Mouse (Mus musculus) frontal cortex, postnatal 14 days (tissue): ENCODE measurements around the gene Ch25h.

ENCODE experiments used
- DNase-seq, 2 experiments: peaks; one replicate each; pipeline ENCODE4 v3.0.0; 2022; ENCODE audit warnings: low spot score in 2 of 2

The Ch25h gene

GRCm38 (mm10) chr19:34468794-34469193 lies 6.2 kb downstream of the Ch25h start:
- DNase-seq = no peak

DNA sequence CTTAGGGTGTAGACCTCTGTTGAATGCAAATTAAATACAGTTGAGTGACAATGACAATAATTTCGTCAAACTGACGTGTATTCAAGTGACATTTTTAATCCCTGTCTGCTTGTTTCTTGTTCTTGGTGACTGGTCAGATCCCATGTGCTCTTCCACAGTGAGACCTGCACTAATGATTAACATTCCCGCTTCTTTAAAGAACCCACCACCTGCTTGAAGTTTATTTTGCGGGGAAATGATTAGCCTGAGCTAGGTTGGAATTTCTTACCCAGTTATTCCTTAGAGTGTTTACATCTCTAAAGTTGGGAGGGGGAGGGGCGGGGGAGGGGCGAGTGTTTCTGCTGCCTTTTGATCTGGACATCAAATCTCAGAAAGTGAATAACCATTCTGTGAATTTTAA lies 6.7 kb downstream of the Ch25h start:
- no peak for DNase-seq

DNA sequence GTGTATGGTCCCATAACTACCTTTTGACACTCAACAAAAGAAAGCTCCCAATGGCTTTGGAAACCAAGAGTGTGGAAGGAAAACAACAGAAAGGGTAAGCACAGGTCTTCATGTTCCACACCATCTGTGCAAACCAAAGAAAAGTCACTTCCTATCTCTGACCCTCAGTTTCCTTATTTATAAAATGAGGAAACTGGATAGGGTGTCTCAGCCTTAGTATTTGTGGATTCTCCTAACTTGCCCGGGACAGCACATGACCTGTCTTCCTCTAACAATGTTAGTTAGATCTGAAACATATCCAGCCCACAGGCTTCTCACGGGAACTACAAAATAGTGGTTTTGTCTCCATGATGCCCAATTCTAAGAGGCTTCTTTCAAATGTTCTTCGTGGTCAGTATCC lies 10.5 kb downstream of the Ch25h start:
- no peak for DNase-seq

GRCm38 (mm10) chr19:34461451-34462019 lies 13.4 kb downstream of the Ch25h start:
- DNase-seq = no peak

DNA sequence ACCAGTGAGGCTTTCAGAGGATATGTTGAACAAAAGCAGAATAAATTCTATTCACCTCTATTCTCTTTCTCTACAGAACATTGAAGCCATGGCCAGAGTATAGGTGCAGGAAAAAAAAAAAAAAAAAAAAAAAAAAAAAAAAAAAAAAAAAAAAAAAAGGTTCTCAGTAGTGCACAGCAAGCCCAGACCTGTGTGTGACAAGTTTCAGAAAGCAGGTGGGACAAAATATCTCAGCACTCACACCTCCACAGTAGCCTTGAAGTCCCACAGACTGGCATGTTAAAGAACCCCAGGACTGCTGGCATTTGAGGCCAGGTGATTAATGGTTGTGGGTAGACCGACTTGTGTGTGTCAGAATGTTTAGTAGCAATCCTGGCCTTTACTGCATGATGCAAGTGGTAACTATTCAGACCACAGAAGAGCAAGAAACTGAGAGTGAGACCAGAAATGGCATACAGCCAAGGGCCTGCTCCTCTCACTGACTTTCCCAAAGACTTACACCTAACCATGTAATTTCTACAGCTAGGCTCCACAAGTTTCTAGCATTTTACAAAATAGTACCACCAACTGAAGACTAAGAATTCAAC lies 24.1 kb downstream of the Ch25h start:
- no peak for DNase-seq

DNA sequence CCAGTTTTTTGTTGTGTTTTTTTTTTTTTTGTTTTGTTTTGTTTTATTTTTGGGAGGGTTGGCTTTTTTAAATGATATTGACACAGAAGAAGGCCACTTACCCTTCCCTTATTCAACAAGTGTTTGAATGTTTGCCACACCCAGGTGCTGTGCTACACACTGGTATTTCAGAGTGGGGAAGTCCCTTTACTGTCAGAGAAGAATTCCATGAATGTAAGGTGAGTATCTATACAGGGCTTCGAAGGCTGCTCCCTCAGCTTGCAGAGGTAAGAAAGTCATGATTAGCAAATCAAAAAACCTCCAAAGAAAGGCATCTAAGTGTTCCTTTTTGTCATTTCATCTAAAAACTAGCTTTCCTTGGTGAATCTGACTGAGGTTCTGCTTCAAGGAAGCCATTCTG lies 26.1 kb downstream of the Ch25h start:
- no peak for DNase-seq

GRCm38 (mm10) chr19:34445410-34446012 lies 29.5 kb downstream of the Ch25h start:
- DNase-seq = no peak

- no peak for DNase-seq
Measured at GRCm38 (mm10) chr19:34444785-34445184, 30.2 kb downstream of the Ch25h start.

DNA sequence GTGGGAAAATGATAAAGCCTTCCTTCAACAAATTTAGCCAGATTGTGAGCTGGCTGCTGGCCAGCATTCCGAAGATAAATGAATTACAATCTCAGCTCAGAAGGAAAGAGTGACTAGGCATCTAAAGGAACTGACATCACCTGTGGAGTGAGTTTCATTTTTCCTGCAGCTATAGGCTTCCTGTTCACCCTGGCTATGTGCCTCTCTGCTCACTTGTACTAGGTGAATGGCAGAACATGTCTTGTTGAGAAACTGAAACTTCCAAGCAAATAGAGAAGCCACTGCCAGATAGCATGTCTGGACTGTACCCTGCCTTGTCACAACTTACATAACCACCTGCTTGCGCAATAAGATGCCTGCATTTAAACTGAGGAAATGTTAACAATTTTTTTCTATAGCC lies 33.0 kb downstream of the Ch25h start:
- DNase-seq = no peak

DNA sequence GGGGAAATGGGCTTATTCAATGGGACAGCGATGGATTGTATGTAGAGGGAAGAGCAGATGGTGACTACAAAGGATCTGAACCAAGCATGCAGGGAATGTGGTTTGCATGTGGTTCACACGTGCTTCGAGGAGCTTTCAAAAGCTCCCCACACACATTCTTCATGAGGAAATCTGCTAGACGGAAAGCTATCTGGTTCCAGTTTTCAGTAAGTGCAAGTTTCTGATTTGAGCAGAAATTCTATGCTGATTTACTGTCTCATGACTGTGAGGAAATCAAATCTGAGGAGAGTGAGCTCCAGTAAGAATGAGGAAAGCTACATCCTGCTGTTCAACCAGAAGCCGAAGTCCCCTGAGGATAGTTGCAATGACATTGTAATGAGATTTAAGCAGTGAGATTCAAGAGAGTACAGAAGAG lies 39.8 kb downstream of the Ch25h start:
- DNase-seq = no peak

GRCm38 (mm10) chr19:34431314-34431713 lies 43.6 kb downstream of the Ch25h start:
- DNase-seq = no peak

GRCm38 (mm10) chr19:34423783-34424335 lies 51.1 kb downstream of the Ch25h start:
- DNase-seq = no peak
